ENCODE assay signal across 8 mouse cellular contexts in the genomic region with DNA sequence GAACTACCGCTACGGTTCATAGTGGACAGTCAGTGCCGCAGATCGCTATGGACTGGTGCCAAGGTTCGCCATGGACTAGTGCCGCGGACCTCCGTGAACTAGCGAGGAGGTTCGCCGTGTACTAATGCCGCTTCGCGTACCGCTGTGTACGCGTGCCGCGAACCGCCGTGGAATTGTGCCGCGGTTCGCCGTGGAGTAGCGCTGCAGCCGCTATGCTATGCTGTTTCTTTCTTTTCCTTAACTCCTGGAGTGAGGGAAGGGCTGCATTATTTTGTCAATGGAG.
DNase-seq lines count a peak whose midpoint lies in the region; ATAC-seq and TF ChIP-seq lines count a peak whose summit lies in the region.

No protein-coding gene starts in this region.

- 48% methylated on average over 27 of the region's 27 CpGs for WGBS in liver, embryonic 13.5 days (ENCODE audit: insufficient replicate concordance)

- peak overlapping the region; percentile 6 for H3K4me3 ChIP-seq in erythroblast, embryonic 14.5 days (replicated peaks)
- peak overlapping the region; percentile 47; the same call in 1 of the 2 replicates for H3K4me3 ChIP-seq in G1E (ENCODE audit: low read depth, low read length)
- H3K4me3 ChIP-seq in liver, embryonic 13.5 days (replicated peaks): peak overlapping the region; percentile 29; the same call in 1 of the 2 replicates
- no peak overlapping the region; the same call in 1 of the 2 replicates for H3K4me3 ChIP-seq in layer of hippocampus, adult 2 months

- no peaks in the 10 kb centered on the region for H3K36me3 ChIP-seq in erythroblast, embryonic 14.5 days (ENCODE audit: control insufficient read depth)
- no peaks in the 10 kb centered on the region for H3K36me3 ChIP-seq in G1E (replicated peaks)
- no peaks in the 10 kb centered on the region for H3K36me3 ChIP-seq in liver, embryonic 13.5 days

- no peaks in the 10 kb centered on the region; the same call in 1 of the 2 replicates for H3K4me1 ChIP-seq in erythroblast, embryonic 14.5 days (ENCODE audit: control insufficient read depth)
- H3K4me1 ChIP-seq in G1E (ENCODE audit: insufficient read depth, low read depth, low read length): no peaks in the 10 kb centered on the region; the same call in 1 of the 2 replicates
- H3K4me1 ChIP-seq in liver, embryonic 13.5 days (replicated peaks): peaks cover 49% of the 10 kb centered on the region

- no peak overlapping the region for H3K9ac ChIP-seq in liver, embryonic 13.5 days

- H3K4me2 ChIP-seq in liver, embryonic 13.5 days: peak overlapping the region; percentile 43

- ATAC-seq in erythroblast, adult 5-6 weeks (replicated peaks; ENCODE audit: low FRiP score, poor library complexity, severe bottlenecking): no peak
- no peak for ATAC-seq in G1E (ENCODE audit: extremely low read depth, insufficient number of reproducible peaks, low FRiP score, poor library complexity, severe bottlenecking)
- ATAC-seq in liver, embryonic 13.5 days (ENCODE audit: low read depth): no peak

- H3K9me3 ChIP-seq in erythroblast, embryonic 14.5 days (ENCODE audit: control insufficient read depth, low read length): peaks cover 18% of the 10 kb centered on the region
- H3K9me3 ChIP-seq in G1E (replicated peaks): peaks cover 88% of the 10 kb centered on the region
- H3K9me3 ChIP-seq in liver, embryonic 13.5 days (replicated peaks): peaks cover 13% of the 10 kb centered on the region; the same call in 1 of the 2 replicates

- no peak for TF ChIP-seq CTCF in G1E (IDR thresholded peaks at IDR 0.05; ENCODE audit: low read depth, low read length)
- TF ChIP-seq CTCF in layer of hippocampus, adult 2 months (conservative IDR thresholded peaks at IDR 0.05): no peak

- peak overlapping the region; percentile 29; the same call in 1 of the 2 replicates for H3K27ac ChIP-seq in liver, embryonic 13.5 days
- no peak overlapping the region for H3K27ac ChIP-seq in layer of hippocampus, adult 2 months

- no peak for DNase-seq in G1E (ENCODE audit: low spot score)
- peak; percentile 47 for DNase-seq in heart, postnatal 4 days
- no peak for DNase-seq in liver, embryonic 13.5 days
- no peak for DNase-seq in frontal cortex, adult 2 months (ENCODE audit: extremely low spot score in 1 of 2, low spot score in 1 of 2)
- no peak for DNase-seq in layer of hippocampus, adult 11-12 months (ENCODE audit: low spot score)
- no peak for DNase-seq in layer of hippocampus, adult 2 months (ENCODE audit: low spot score in 2 of 2)

- H3K27me3 ChIP-seq in erythroblast, embryonic 14.5 days (ENCODE audit: control insufficient read depth): peaks cover 32% of the 10 kb centered on the region
- peaks cover 6% of the 10 kb centered on the region; the same call in 1 of the 2 replicates for H3K27me3 ChIP-seq in G1E (ENCODE audit: insufficient read depth, low read length)
- peaks cover 28% of the 10 kb centered on the region for H3K27me3 ChIP-seq in liver, embryonic 13.5 days
